Mouse (Mus musculus): ENCODE results near the gene 3110040M04Rik. TPM values are rescaled to one million over a fixed set of nuclear protein-coding genes. Genes with fewer than 3 reads are reported as not detected.

The 3110040M04Rik gene
- total and polyA plus RNA-seq, 3 experiments: not detected

DNA sequence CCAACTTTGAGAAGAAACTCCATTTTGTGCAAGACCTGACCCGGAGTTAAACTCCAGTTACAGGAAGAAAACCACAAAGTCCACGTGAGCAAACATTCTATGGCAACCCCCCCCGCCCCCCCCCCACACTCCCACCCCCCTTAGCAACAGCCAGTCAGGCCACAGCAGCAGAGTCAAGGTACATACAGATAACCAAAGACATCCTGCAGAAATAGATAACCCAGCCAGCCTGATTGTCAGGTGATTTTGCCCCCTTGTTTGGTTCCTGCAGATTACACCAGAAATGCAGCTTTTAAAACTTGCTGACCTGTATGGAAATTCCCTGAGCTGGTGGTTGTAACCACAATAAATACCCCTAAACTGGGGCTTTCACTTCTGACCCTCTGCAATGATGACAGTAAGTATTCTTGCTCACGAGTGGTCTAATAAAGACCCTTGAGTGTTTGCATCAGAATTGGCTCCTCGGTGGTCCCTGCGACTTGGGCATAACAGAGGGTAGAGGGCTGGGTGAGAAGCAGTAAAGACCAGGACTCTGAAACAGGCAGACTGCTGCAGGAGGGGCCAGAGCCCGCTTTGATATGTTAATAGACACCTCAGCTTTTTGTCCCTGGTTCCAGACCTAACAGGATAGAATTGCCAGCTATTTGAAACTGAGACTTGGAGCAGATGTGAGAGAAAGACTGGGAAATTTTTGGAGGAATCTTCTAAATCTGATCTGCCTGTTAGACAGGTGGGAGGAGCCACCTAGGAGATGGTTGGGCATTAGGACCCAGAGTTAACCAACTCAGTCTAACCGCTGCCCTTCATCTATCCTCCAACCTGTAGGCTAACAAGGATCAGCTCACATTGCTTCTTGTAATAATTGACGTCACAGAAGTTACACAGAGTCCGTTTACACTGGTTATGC is 26.6 kb upstream of the 3110040M04Rik start:
- H3K4me1 ChIP-seq (ENCODE audit: control insufficient read depth in 1 of 2, insufficient read depth in 2 of 2): peaks cover 0 to 26% of the 10 kb centered on the region in 2 experiments; a peak in 3 of 4 replicates
- peak; percentile 51 for DNase-seq (ENCODE audit: extremely low read depth)
- H3K4me3 ChIP-seq (replicated peaks in 1 of 3; ENCODE audit: low read depth in 2 of 3, low read length in 2 of 3, poor library complexity in 1 of 3): peak overlapping the region; percentile 21 to 41 (median 37)
- no peaks in the 10 kb centered on the region for H3K79me2 ChIP-seq (replicated peaks; ENCODE audit: control insufficient read depth, extremely low read depth, insufficient read depth, poor library complexity, severe bottlenecking)
- H3K9me3 ChIP-seq (replicated peaks; ENCODE audit: low read length): no peaks in the 10 kb centered on the region
- no peaks in the 10 kb centered on the region for H3K27me3 ChIP-seq (replicated peaks)
- in situ Hi-C loops (cut with MboI; ENCODE audit: low pct_ligation_motif_present, low pct_unique_long_range_greater_than_20kb, low sequenced_read_pairs): no loop called here
- H3K4me2 ChIP-seq (ENCODE audit: insufficient read depth, low read depth, poor library complexity, severe bottlenecking): peak overlapping the region; percentile 53
- dilution Hi-C loops (cut with MboI; ENCODE audit: extremely low pct_ligation_motif_present, extremely low pct_unique_long_range_greater_than_20kb, low sequenced_read_pairs): no loop called here
- no peak overlapping the region; the same call in 1 of the 2 replicates for H3K27ac ChIP-seq (ENCODE audit: insufficient read depth, low read depth)
- peak overlapping the region; percentile 10 for H3K9ac ChIP-seq (ENCODE audit: insufficient read depth, low read depth)
- H3K36me3 ChIP-seq (replicated peaks in 1 of 2; ENCODE audit: control insufficient read depth in 1 of 2, insufficient read depth in 1 of 2, low read length in 1 of 2): no peaks in the 10 kb centered on the region
- TF ChIP-seq USF2 (conservative IDR thresholded peaks at IDR 0.05; ENCODE audit: low read depth, low read length) (no peak), UBTF (IDR thresholded peaks at IDR 0.05; ENCODE audit: low read depth, low read length) (no peak), GABPA (IDR thresholded peaks at IDR 0.05; ENCODE audit: insufficient replicate concordance, low read depth, low read length) (no peak), NRF1 (IDR thresholded peaks at IDR 0.05; ENCODE audit: low read depth, low read length) (no peak), MEF2A (IDR thresholded peaks at IDR 0.05; ENCODE audit: borderline replicate concordance, low read depth, low read length) (peak; percentile 73; the same call in 1 of the 2 replicates), ZC3H11A (IDR thresholded peaks at IDR 0.05; ENCODE audit: low read depth, low read length) (no peak), POLR2AphosphoS2 (IDR thresholded peaks at IDR 0.05; ENCODE audit: low read depth, low read length) (no peak), E2F4 (IDR thresholded peaks at IDR 0.05; ENCODE audit: insufficient replicate concordance, low read depth, low read length) (peak; percentile 47; the same call in 1 of the 2 replicates), BHLHE40 (IDR thresholded peaks at IDR 0.05; ENCODE audit: low read depth, low read length) (peak; percentile 30; the same call in 1 of the 2 replicates), POLR2A (IDR thresholded peaks at IDR 0.05; ENCODE audit: low read depth, low read length) (peak; percentile 22; the same call in 1 of the 2 replicates), MAFK (IDR thresholded peaks at IDR 0.05; ENCODE audit: insufficient replicate concordance, low read length) (peak; percentile 88), JUN (IDR thresholded peaks at IDR 0.05; ENCODE audit: insufficient read depth, low read depth, low read length) (no peak), USF1 (IDR thresholded peaks at IDR 0.05; ENCODE audit: low read depth, low read length) (no peak), JUND (conservative IDR thresholded peaks at IDR 0.05; ENCODE audit: low read depth, low read length) (peak; percentile 54), IRF4 (IDR thresholded peaks at IDR 0.05; ENCODE audit: low read depth, low read length) (peak; percentile 18; the same call in 1 of the 2 replicates), HCFC1 (IDR thresholded peaks at IDR 0.05; ENCODE audit: low read depth, low read length) (peak; percentile 54), CHD2 (IDR thresholded peaks at IDR 0.05; ENCODE audit: low read length) (no peak), ELF1 (IDR thresholded peaks at IDR 0.05; ENCODE audit: low read depth, low read length) (no peak; the same call in 1 of the 2 replicates), TBP (conservative IDR thresholded peaks at IDR 0.05; ENCODE audit: low read depth, low read length) (peak; percentile 79), MAZ (IDR thresholded peaks at IDR 0.05; ENCODE audit: low read depth, low read length) (peak; percentile 52; the same call in 1 of the 2 replicates), CTCF (conservative IDR thresholded peaks at IDR 0.05 in 1 of 2, IDR thresholded peaks at IDR 0.05 in 1 of 2; ENCODE audit: low read depth in 2 of 2, low read length in 2 of 2) (no peak), ZMIZ1 (IDR thresholded peaks at IDR 0.05; ENCODE audit: low read depth, low read length) (no peak), ZKSCAN1 (IDR thresholded peaks at IDR 0.05; ENCODE audit: borderline replicate concordance, low read depth, low read length) (no peak), SMC3 (IDR thresholded peaks at IDR 0.05; ENCODE audit: low read depth, low read length) (no peak), MAX (IDR thresholded peaks at IDR 0.05; ENCODE audit: low read length) (peak; percentile 64; the same call in 1 of the 2 replicates), TCF12 (IDR thresholded peaks at IDR 0.05; ENCODE audit: low read depth, low read length) (peak; percentile 51; the same call in 1 of the 2 replicates), MXI1 (IDR thresholded peaks at IDR 0.05; ENCODE audit: low read depth, low read length) (peak; percentile 67; the same call in 1 of the 2 replicates), ZNF384 (IDR thresholded peaks at IDR 0.05; ENCODE audit: low read depth, low read length) (0 out of 2 replicates have a peak, but pooled peaks have one; percentile 14), CHD1 (IDR thresholded peaks at IDR 0.05; ENCODE audit: low read depth, low read length) (no peak), EP300 (IDR thresholded peaks at IDR 0.05; ENCODE audit: low read length) (0 out of 2 replicates have a peak, but pooled peaks have one; percentile 41), KAT2A (IDR thresholded peaks at IDR 0.05; ENCODE audit: insufficient replicate concordance, low read length) (no peak), RAD21 (IDR thresholded peaks at IDR 0.05; ENCODE audit: low read depth, low read length) (no peak; the same call in 1 of the 2 replicates), ETS1 (conservative IDR thresholded peaks at IDR 0.05; ENCODE audit: low read depth, low read length) (peak; percentile 35; the same call in 1 of the 2 replicates), SIN3A (IDR thresholded peaks at IDR 0.05; ENCODE audit: low read length) (peak; percentile 92), RCOR1 (conservative IDR thresholded peaks at IDR 0.05; ENCODE audit: low read depth, low read length) (0 out of 2 replicates have a peak, but pooled peaks have one; percentile 82), PAX5 (IDR thresholded peaks at IDR 0.05; ENCODE audit: low read length) (no peak), MYC (IDR thresholded peaks at IDR 0.05; ENCODE audit: low read depth, low read length) (no peak)
